In the genomic region with DNA sequence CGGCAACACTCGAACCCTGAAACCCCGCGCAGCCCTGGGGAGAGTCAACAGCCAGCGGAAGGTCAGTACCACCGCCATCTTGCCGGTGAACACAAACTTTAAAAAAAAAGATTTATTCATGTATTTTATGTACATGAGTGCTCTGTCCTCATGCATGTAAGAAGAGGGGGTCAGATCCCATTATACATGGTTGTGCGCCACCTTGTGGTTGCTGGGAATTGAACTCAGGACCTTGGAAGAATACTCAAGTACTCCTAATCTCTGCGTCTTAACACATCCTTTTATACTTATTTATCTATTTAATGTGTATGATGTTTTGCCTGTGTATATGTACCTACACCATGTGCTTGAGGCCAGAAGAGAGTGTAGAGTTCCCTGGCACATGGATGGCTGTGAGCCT, we compare ENCODE assay signal across 8 mouse cellular contexts. TPM values are rescaled to one million over a fixed set of nuclear protein-coding genes. Genes with fewer than 3 reads are reported as not detected.
DNase-seq lines count a peak whose midpoint lies in the region; ATAC-seq and TF ChIP-seq lines count a peak whose summit lies in the region.

No protein-coding gene starts in this region.

- H3K79me2 ChIP-seq in MEL (ENCODE audit: control insufficient read depth, insufficient read depth, low read length, poor library complexity) = no peaks in the 10 kb centered on the region

- no peak for TF ChIP-seq POLR2A in MEL (IDR thresholded peaks at IDR 0.05; ENCODE audit: control insufficient read depth in 1 of 2, insufficient read depth in 1 of 2, low read depth in 1 of 2, low read length in 2 of 2, poor library complexity in 1 of 2)

- H3K9me3 ChIP-seq in kidney, embryonic 14.5 days (ENCODE audit: control insufficient read depth, low read length) = no peaks in the 10 kb centered on the region
- H3K9me3 ChIP-seq in MEL (replicated peaks; ENCODE audit: insufficient read depth, low read length) = no peaks in the 10 kb centered on the region
- H3K9me3 ChIP-seq in embryonic facial prominence, embryonic 14.5 days (ENCODE audit: control insufficient read depth, low read length) = no peaks in the 10 kb centered on the region

- TF ChIP-seq RAD21 in MEL (IDR thresholded peaks at IDR 0.05; ENCODE audit: low read depth, low read length) = peak; percentile 57

- H3K9ac ChIP-seq in kidney, embryonic 14.5 days (ENCODE audit: low read depth, low read length) = no peak overlapping the region
- no peak overlapping the region for H3K9ac ChIP-seq in MEL (ENCODE audit: control insufficient read depth, low read depth, low read length, poor library complexity, severe bottlenecking)
- no peak overlapping the region for H3K9ac ChIP-seq in embryonic facial prominence, embryonic 14.5 days (ENCODE audit: low read depth, low read length)

- no peak overlapping the region for H3K27ac ChIP-seq in kidney, embryonic 14.5 days (ENCODE audit: low read depth, low read length)
- no peak overlapping the region for H3K27ac ChIP-seq in MEL (ENCODE audit: control insufficient read depth, low read depth, low read length)
- no peak overlapping the region for H3K27ac ChIP-seq in embryonic facial prominence, embryonic 14.5 days (replicated peaks; ENCODE audit: low read depth, low read length)

- TF ChIP-seq CTCF in MEL (IDR thresholded peaks at IDR 0.05 in 2 of 3, conservative IDR thresholded peaks at IDR 0.05 in 1 of 3; ENCODE audit: control insufficient read depth in 1 of 3, insufficient read depth in 1 of 3, low read depth in 2 of 3, low read length in 3 of 3, poor library complexity in 1 of 3, severe bottlenecking in 1 of 3) = peak; percentile 56 to 79 (median 61)

- ATAC-seq in kidney, embryonic 14.5 days (ENCODE audit: low FRiP score, low TSS enrichment) = no peak
- ATAC-seq in embryonic facial prominence, embryonic 14.5 days (ENCODE audit: low read depth) = no peak
- ATAC-seq in megakaryocyte progenitor cell, adult 5-6 weeks (replicated peaks; ENCODE audit: poor library complexity) = peak; percentile 44; the same call in 1 of the 2 replicates

- peaks cover 7% of the 10 kb centered on the region; the same call in 1 of the 2 replicates for H3K4me1 ChIP-seq in kidney, embryonic 14.5 days (ENCODE audit: control insufficient read depth, insufficient read depth, low read length)
- H3K4me1 ChIP-seq in MEL (ENCODE audit: control insufficient read depth in 1 of 2, insufficient read depth in 2 of 2, low read length in 2 of 2) = no peaks in the 10 kb centered on the region
- no peaks in the 10 kb centered on the region for H3K4me1 ChIP-seq in embryonic facial prominence, embryonic 14.5 days (ENCODE audit: control insufficient read depth, insufficient read depth, low read length)

- DNase-seq in kidney, adult 9 months = peak; percentile 29
- peak; percentile 58 for DNase-seq in CD4-positive helper T cell, adult 2 months (ENCODE audit: low read depth, low spot score)
- DNase-seq in MEL (ENCODE audit: low read depth, low spot score) = peak; percentile 79
- peak; percentile 53 for DNase-seq in embryonic facial prominence, embryonic 14.5 days (ENCODE audit: low spot score)
- no peak for DNase-seq in ovary, postnatal 10 days (ENCODE audit: low spot score)
- no peak for DNase-seq in adrenal gland, postnatal 4 days (ENCODE audit: low spot score in 2 of 2)

- TF ChIP-seq EP300 in MEL (IDR thresholded peaks at IDR 0.05; ENCODE audit: low read depth in 1 of 2, low read length in 2 of 2) = no peak

- WGBS in kidney, embryonic 14.5 days = 75% methylated on average over 9 of the region's 9 CpGs
- WGBS in embryonic facial prominence, embryonic 14.5 days = 73% methylated on average over 9 of the region's 9 CpGs

- H3K27me3 ChIP-seq in kidney, embryonic 14.5 days (ENCODE audit: control insufficient read depth, insufficient read depth, low read length) = no peaks in the 10 kb centered on the region
- H3K27me3 ChIP-seq in MEL (ENCODE audit: control insufficient read depth in 1 of 2, insufficient read depth in 2 of 2, low read length in 2 of 2) = peaks cover 1 to 4% of the 10 kb centered on the region in 2 experiments; a peak in 3 of 4 replicates
- no peaks in the 10 kb centered on the region for H3K27me3 ChIP-seq in embryonic facial prominence, embryonic 14.5 days (replicated peaks; ENCODE audit: control insufficient read depth, insufficient read depth, low read length)

- no peaks in the 10 kb centered on the region for H3K36me3 ChIP-seq in kidney, embryonic 14.5 days (ENCODE audit: control insufficient read depth, insufficient read depth, low read length)
- H3K36me3 ChIP-seq in MEL (ENCODE audit: control insufficient read depth in 1 of 2, insufficient read depth in 2 of 2, low read length in 2 of 2) = no peaks in the 10 kb centered on the region
- no peaks in the 10 kb centered on the region for H3K36me3 ChIP-seq in embryonic facial prominence, embryonic 14.5 days (ENCODE audit: control insufficient read depth, insufficient read depth, low read length)

- no peak overlapping the region for H3K4me2 ChIP-seq in kidney, embryonic 14.5 days (replicated peaks; ENCODE audit: low read depth, low read length)
- H3K4me2 ChIP-seq in embryonic facial prominence, embryonic 14.5 days (ENCODE audit: low read depth, low read length) = no peak overlapping the region

- H3K4me3 ChIP-seq in kidney, embryonic 14.5 days (ENCODE audit: low read length) = no peak overlapping the region
- no peak overlapping the region for H3K4me3 ChIP-seq in MEL (ENCODE audit: control insufficient read depth in 1 of 2, insufficient read depth in 1 of 2, low read depth in 2 of 2, low read length in 2 of 2)
- no peak overlapping the region for H3K4me3 ChIP-seq in embryonic facial prominence, embryonic 14.5 days (ENCODE audit: low read depth, low read length)

TF ChIP-seq in MEL, 35 proteins besides CTCF, POLR2A, EP300 and RAD21:
- TF ChIP-seq CHD1 (IDR thresholded peaks at IDR 0.05; ENCODE audit: low read depth, low read length) (no peak), SMC3 (IDR thresholded peaks at IDR 0.05; ENCODE audit: low read depth, low read length) (peak; percentile 71)

RNA-seq across cellular contexts. Expression of gene Slc28a1, which starts 47.1 kb away (rescaled TPM):
- 0.41 TPM in 1 of 2 replicates, not detected in the other for polyA plus RNA-seq in kidney, embryonic 14.5 days (2014; fragmentation: Nextera tagmentation; extraction: Ambion mirVana)
- not detected in 2 replicates for total RNA-seq in MEL (2012; rRNA removed)
- polyA plus RNA-seq in MEL (2012; ENCODE audit: insufficient read depth in 1 of 2, insufficient read length in 2 of 2, low read depth in 1 of 2, low replicate concordance in 2 of 2, missing spikeins in 1 of 2) = not detected
- 0.07 TPM in 1 of 2 replicates, not detected in the other for polyA plus RNA-seq in embryonic facial prominence, embryonic 14.5 days (2014; fragmentation: Nextera tagmentation; extraction: Ambion mirVana)
- not detected in 2 replicates for total RNA-seq in megakaryocyte progenitor cell, adult 5-6 weeks (2015)
- not detected in 2 replicates for total RNA-seq in megakaryocyte progenitor cell, adult 5-6 weeks (2017)
- total RNA-seq in adrenal gland, postnatal 4 days (2021) = under 1 TPM; 0.56 TPM

RNA-seq across cellular contexts. Expression of gene Pde8a, which starts 51.7 kb away (rescaled TPM):
- polyA plus RNA-seq in kidney, embryonic 14.5 days (2014; fragmentation: Nextera tagmentation; extraction: Ambion mirVana) = 4.0 and 7.6 TPM in 2 replicates
- total RNA-seq in MEL (2012; rRNA removed) = not detected in 2 replicates
- polyA plus RNA-seq in MEL (2012; ENCODE audit: insufficient read depth in 1 of 2, insufficient read length in 2 of 2, low read depth in 1 of 2, low replicate concordance in 2 of 2, missing spikeins in 1 of 2) = under 1 TPM in 1 of 2 experiments, not detected in 1; 0.11 TPM
- polyA plus RNA-seq in embryonic facial prominence, embryonic 14.5 days (2014; fragmentation: Nextera tagmentation; extraction: Ambion mirVana) = 9.3 and 9.6 TPM in 2 replicates
- 7.7 and 9.4 TPM in 2 replicates for total RNA-seq in megakaryocyte progenitor cell, adult 5-6 weeks (2015)
- total RNA-seq in megakaryocyte progenitor cell, adult 5-6 weeks (2017) = 2.4 and 7.2 TPM in 2 replicates
- total RNA-seq in adrenal gland, postnatal 4 days (2021) = 10 to 100 TPM; 22.3 to 25.8 TPM

Comparison
In these comparisons a context has a peak if more than half of its experiments do, and no peak if none do; other contexts are left out.
1. DNase-seq: peak in kidney, adult 9 months (single experiment), CD4-positive helper T cell, adult 2 months (single experiment), MEL (single experiment) and embryonic facial prominence, embryonic 14.5 days (single experiment); none in ovary, postnatal 10 days (single experiment) and adrenal gland, postnatal 4 days (0 of 2).